Mouse (Mus musculus) MN1 (cell line): ENCODE measurements around the gene Scfd2.
A peak's percentile ranks its signal among the peaks of the same experiment; 100 is the strongest.

ENCODE experiments used
- DNase-seq: peaks from one replicate; pipeline ENCODE4 v3.0.0-alpha.2; 2016; ENCODE audit warnings: low spot score

Gene Scfd2

DNA sequence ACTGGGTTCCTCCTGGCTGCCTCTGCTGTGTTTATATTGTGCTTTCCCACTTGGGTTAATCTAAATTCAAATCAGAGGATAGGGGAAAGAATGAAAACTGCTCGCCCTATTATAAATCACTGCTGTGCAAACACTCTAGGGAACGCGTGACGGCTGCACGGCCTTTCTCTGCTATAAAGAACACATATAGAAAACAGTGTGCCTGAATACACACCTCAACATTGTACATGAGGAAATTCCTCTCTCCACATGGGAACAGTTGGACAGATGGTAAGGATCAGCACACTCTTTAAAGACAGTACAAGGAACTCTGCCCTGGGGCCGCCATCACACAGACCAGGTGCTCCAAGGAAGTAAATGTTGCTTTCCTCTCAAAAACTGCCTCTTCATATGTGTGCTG is 166.2 kb downstream of the Scfd2 start:
- DNase-seq, result no peak

DNA sequence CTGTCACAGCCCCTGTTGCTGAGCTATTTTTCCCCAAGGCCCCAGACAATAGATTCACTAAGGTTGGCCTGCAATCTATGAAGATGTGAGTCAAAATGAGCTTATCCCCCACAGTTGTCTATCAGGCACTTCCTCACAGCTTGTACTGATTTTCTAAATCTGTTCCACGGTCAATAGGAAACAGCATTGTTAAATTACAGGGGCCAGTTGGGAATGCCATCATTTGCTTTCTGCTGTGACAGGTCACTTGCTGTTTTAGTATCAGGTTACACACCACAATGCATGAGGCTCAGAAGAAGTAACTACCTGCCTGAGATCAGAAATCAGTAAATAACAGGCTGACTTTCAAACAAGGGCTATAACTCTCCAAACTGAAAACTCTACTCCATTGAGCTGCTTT is 168.3 kb downstream of the Scfd2 start:
- DNase-seq, result no peak

DNA sequence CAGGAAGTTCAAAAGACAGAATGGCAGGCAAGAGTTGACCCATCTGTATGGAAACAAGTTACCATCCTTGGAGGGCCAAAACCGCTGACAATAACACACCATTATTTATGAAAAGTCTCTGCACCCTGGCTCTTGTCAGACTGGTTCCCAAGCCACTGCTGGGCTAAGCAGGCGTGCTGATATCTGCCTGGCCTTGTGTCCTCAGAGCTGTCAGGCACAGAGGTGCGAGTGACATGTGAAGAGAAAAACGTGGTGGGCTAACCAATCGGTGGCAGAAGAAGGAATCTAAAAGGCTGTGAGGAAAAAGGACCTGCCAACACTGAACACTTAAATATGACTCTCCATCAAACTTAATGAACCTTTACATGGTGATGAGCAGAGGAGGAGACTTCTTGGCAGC is 170.0 kb downstream of the Scfd2 start:
- no peak for DNase-seq

DNA sequence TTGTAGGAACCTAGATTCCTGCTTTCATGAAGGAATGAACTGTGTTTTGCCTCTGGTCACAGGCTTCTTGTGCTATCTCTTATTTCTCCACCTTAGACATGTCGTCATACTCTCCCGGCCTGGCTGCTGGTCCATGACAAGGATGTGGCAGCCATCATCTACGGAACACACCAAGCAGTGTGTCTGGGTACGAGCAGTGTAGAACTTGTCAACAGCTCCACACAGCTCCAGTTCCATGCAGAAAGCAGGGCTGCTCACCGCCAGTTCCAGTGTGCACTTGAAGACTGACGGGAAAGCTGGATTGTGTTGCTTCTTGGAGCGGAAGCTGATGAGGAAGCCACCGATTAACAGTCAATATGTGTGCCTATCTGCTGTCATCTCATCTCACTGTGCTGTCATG is 173.5 kb downstream of the Scfd2 start:
- no peak for DNase-seq

DNA sequence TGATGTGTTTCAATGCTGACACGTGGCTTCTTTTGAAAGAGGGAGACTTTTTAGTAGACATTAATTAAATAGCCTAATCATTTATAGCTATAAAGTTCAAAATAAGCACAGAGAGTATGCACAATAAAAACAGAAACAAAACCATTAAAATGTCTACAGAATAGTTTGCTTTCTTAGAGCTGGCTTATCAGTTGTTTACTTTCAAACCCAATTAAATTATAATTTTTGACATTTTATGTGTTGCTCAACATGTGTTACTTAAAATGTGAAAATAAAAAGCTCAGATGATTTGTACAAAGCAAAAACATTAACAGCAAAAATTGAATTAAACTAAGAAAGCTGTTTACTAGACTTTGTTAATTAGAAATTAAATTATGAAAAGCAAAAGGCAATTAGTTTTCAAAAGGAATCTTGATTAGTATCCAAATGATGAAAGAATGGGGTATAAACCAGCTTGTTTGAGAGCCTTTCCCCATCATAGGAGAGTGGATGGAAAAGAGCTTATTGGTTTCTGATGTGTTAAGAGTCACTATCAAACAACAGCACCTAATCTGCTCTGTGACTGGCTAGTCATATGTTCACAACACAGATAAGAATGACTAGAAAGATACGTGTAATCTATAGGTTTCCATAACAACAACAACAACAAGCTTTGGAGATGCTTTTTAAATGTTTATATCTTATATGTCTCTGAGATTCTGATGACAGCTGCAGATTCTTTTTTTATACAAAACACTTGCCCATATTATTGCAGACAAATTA is 176.0 kb downstream of the Scfd2 start:
- DNase-seq, result no peak

DNA sequence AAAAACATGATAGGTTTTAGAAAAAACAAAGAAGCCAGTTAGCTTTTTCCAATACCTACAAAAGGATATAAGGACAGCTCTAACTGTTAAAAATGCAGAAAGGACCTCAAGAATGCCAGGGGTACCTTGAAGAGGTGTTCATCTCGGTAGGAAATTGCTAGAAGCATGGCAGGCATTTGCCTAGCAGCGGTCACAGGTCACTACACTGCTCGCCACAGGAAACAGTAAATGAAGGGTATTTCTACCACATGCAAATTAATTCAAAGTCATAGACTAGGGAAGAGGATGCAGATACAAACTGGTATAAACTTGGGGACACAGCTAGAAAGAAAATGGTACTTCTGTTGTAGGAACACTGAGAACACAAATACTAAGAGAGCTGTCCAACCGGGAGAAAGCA is 180.7 kb downstream of the Scfd2 start:
- no peak for DNase-seq

DNA sequence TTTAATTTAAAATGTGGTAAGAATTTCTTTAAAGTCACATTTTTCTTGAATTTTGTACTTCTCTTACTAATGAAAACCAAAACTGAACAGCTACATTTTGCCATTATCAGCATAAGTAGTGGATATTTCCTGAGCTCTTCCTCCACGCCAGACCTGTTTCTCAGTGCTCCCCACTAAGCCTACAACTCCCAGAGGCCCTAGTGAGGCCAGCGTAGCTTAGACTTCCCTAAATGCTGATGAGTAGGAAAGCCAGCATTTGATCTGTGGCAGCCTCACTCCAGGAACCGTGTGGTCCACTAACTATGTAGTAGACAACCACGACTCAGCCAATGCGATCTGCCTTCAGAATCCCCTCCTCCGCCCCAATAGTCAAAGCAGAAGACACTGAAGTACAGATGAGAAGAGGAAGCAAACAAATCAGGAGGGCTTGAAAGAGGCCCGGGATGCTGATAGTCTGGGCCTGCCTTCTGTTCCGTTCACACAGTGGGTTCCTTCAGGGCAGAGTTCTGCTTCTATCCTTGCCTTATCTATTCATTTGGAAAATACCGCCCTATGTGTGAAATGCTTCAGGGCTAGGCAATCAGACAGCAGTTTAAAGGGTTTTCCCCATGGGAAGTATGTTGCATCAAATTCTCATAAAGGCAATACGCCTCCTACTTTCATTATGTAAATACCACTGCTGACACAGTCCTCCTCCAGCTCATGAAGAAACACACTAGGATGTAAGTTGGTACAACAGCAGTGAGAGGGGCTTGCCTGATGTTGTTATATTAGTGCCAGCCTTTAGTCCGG is 183.3 kb downstream of the Scfd2 start:
- DNase-seq, result no peak

DNA sequence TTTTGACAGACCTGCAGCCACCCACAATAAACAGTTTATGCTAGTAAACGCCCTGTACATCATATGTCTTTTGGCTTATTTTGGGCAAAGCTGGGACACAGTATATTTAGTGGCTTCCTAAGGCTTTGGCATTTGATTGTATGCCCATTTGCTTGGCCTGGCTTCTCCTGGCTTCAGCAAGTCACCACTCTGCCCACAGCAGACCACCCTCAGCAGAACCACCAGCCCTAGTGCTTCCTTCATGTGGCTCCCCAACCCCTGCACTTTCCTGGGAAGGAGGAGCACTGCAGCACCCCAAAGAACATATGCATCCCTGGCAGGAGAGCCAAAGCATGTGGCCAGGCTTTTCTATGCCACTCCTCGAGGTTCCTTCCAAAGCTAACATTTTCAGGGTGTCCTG is 188.5 kb downstream of the Scfd2 start:
- DNase-seq, result no peak

DNA sequence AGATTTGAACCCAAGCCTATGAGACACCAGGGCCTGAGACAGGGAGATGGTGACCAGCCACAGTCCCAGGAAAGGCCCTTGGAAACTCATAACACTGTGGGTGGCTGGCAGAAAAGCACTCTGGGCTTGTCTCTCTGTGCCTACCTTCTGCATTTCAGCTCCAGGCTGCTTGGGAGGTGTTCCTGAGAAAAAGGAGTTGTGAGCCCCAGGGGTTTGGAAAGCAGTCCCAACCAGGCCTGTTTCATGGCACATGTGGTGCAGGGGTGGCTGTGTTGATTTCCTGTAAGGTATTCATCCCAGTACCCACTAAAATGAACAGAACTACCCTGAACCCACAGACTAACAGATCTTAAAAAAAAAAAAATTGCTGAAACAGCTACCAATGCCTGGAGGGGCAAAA is 189.0 kb downstream of the Scfd2 start:
- DNase-seq, result no peak

DNA sequence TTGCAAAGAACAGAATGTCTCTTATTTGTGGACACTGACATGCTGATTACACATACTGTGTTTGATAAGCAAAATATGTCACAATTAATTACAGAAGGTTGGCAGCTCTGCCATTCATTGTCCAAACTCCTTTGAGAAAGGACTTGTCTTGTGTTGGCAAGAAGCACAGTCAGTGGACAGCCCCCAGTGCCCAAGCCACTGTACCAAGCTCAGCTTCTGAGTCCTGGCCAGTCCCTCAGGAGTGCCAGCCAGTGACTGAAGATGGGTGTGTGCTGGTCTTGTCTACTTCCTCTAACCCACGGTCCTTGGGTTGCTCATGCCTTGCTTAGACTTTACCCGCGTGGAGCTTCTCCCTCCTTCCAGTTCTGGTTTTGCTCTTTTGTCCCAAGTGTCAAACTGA is 194.1 kb downstream of the Scfd2 start:
- no peak for DNase-seq

DNA sequence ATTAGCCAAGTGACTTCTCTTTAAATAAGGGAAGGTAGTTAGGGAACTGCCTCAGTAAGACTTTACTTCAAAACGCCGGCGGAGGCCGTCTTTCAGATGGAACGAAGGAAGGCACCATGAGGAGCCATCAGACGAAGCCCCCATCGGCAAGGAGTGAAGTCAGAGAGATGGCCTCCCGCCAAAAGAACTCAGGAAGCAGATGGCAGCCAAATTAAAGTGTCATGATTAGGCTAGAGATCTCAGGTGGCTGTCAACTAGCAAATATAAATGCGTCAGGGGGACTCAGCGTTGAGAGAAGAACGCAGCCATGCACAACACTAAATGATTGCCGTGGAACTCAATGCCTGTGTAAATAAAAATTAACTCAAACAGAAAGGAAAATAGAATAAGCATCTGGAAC is 194.8 kb downstream of the Scfd2 start:
- DNase-seq, result peak; percentile 9

DNA sequence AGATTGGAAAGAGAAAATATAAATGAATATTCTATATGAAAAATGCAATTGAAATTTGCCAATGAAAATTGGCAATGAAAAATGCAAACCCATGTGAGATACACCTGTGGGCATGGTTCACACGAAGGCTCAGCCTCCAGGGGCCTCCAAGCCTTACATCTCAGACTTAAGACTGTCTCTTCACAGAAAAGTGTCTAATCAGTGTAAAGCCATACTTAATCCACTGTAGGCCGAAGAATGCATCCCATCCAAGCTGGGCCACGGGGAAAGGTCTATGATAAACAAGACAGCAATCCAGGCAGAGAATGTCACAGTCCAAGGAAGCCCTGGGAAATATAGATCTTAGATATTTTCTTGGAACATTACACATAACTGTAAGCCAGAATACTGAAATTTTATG is 198.3 kb downstream of the Scfd2 start:
- DNase-seq, result no peak

DNA sequence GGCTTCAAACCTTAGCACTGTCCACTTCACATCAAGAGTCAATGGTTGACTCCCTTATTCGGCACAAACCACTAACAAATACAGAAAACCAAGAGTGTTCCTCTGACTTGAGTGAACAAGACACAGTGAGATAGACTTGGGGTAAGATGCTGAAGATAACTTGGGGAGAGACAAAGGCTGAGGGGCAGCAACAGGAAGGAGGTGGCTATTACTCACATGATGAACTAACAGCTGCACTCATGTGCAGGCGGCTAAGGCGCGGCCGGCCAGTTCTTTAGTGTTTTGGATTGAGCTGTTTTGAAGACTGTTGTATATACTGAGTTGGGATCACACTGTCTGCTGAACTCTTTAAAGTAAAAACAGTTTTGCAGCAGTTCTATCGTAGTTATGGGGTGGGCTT is 205.3 kb downstream of the Scfd2 start:
- DNase-seq, result no peak

DNA sequence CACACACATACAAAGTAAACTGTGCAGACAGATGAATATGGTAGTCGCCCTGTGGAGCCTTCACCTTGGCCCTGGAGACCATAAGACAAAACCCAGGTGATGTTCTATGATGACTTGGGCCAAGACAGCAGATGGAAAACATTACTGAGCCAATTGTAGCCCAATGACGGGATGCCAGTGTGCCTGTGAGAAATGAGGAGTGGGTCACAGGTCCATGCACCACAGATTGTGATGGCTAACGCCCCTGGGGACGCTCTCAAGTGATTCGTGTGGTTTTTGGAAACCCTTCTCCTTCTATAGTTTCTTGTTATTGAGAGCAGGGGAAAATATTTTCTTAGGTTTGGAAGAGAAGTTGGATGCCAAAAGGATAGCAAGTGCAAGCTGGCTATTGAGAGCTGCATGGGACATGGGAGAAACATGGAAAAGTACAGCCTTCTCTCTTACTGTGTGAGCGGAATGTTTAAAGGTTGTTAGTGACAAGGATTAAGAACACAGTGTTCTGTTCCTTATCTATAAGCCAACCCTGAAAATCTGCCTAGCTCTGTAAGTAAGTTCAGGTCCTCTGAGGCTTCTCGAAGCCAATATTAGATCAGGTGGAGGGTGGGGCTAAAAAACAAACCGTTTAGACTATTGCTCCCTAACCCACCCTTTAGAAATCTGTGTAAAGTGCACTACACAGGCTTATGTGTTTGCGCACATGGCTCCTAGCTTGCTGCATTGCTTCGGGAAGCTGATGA is 210.4 kb downstream of the Scfd2 start:
- no peak for DNase-seq

DNA sequence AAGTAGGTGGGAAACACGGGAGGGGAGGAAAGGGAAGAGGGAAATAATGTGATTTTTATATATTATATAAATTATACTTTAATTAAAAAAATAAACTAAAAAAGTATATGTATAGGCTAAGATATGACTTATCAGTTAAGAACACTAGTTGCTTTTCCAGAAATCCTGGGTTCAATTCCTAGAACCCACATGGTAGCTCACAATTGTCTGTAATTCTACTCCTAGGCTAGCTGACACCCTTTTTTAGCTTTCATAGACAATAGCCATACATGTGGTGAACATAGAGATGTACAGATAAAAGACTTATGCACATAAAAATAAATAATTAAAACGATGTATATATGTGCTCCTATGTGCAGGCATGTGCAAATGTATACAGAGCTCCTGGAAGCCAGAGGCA is 212.0 kb downstream of the Scfd2 start:
- no peak for DNase-seq

DNA sequence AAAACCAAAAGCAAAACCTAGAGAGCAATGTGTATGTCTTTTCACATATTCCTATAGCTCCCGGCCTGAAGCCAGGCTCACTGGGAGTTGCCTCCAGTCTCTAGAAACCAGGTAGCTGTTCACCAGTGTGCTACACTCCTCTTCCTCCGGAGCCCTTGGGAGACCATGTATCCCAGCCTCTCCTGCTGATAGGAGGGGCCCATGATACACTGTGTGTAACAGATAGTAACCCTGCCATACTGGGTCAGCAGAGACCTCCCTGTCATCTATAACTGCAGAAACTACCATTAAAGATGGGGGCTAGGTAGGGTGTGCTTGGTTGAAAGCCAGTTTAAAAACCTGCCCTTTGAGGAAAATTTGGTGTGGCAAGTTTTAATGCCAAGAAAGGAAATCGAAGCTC is 214.4 kb downstream of the Scfd2 start:
- no peak for DNase-seq

DNA sequence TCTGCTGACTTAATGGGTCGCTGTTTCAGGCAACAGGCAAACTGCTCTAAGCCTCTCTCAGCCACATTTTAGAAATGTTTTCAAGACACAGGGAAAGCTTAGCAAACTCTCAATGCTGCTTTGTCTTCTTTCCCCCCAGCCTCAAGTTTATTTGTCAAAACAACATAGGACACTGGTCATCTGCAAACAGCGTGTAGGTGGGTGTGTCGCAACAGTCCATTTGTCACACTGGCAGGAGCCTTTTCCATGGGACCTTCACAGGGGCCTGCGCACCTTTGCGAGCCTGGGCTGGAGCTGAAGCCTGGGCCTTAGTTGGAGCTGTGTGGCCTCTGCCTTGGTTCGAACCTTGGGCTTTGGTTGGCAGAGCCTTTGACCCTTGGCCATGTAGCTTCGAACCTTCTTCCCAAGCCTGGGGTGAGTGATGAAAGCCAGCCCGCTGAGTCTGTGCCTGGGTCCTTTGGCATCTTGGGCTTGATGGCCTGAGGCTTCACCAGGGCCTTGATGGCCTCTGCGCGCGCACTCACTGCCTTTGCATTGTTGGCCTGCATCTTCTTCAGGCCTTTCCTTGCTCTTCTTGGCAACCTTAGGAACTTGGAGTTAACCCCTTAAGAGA is 215.1 kb downstream of the Scfd2 start:
- DNase-seq, result no peak

DNA sequence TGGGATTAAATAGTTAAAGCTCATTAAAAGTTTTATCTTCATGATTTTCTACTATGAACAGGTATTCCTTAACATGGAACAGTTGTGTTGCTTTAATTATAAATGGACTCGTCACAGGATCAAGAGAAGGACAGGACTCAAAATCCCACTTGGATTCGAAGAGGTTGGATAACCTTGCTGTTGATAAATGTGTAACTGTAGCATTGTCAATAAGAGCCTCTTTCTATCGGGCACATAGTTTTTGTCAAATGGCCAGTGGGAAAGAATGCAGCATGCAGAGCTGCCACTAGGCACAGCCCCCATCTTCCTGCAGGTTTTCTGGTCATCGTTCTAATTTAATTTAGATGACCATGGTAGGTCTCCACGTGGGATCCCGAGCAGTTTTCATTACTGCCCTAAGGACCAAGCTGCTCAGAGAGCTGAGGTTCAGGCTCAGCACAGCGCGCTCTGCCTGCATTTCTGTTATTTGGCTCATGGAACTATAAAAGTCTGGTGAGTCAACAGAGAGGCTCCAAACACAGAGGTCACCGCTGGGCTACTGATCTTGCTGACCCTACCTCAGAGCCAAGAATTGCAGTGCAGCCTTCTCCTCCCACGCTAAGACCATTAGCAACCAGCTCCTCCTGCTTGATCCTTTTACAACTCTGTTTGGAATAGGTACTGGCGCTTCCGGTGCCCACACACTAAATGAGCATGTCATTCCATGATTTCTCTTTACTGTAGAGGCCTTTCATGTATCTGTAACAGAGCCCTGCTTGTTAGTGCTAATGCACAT is 215.9 kb downstream of the Scfd2 start:
- peak; percentile 58 for DNase-seq

DNA sequence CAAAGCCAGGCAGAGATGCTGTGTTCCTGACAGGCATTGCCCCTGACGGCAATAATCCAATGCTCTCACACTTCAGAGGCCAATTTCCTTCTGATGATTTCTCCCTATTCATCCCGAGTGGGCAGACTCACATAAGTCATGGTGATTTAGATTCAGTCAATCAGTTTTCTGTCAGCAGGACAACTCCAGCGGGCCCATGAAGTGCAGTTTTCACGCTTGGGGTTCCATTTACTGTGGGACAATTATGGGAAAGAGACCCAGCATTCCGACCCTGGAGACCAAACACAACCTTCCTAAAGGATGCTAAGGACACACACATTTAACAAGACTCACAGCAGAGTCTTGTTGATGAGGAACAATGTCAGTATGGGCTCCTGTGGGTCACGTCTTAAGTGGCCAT is 217.1 kb downstream of the Scfd2 start:
- DNase-seq, result no peak

DNA sequence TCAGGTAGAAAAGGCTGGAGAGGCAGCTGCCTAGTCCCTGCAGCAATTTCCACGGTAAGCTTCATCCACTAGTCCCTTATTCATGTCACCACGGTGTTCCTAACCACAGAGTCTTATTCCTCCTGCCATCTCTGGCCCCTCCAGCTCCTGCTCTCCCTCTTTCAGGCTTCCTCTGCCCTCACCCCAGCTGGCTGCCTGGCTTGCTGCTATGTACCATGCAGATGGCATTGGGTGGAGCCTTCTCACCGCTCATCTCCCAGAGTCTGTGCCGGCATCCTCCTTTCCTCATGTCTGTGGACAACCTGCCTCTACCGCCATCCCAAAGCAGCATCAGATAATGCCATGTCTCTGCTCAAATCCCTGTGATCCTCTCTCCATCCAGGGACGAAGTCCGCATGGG is 218.0 kb downstream of the Scfd2 start:
- DNase-seq, result no peak

DNA sequence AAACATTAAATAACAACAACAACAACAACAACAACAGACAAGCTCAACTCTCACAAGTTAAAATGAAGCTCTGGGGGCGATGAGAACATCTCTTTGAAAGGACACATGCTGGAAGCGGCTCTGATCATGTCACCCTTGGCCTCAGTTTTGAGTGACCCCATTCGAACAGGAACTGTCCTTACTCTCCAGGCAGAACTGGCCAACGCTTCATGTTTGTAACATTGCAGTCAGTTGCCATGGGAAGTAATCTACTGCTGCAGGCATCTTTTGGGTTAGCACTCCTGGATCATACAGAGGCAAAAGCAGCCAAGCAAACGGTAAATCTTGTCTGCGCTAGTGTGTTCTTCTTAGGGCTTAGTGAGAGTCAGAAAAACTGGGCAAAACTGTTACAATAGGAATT is 219.7 kb downstream of the Scfd2 start:
- DNase-seq, result no peak
